Mouse (Mus musculus) liver, embryonic 12.5 days (tissue): ENCODE results near the gene Ddx18. TPM values are rescaled to one million over a fixed set of nuclear protein-coding genes. Genes with fewer than 3 reads are reported as not detected.

ENCODE experiments used
- ATAC-seq: fragments of 200-750 bp; cut with Nextera tagmentation; 2 replicates; pipeline ENCODE4 v1.8.0; 2017; ENCODE audit warnings: moderate number of reproducible peaks, mild to moderate bottlenecking, moderate library complexity
- H3K27ac ChIP-seq: fragments of 300-500 bp; sonication (generic); 2 replicates; pipeline ENCODE4 v1.5.1; 2016; ENCODE audit warnings: mild to moderate bottlenecking
- H3K27me3 ChIP-seq: fragments of 300-500 bp; sonication (generic); replicated peaks from 2 replicates; pipeline ENCODE4 v1.6.1; 2016; ENCODE audit warnings: mild to moderate bottlenecking, moderate library complexity
- H3K36me3 ChIP-seq: fragments of 300-500 bp; sonication (generic); 2 replicates; pipeline ENCODE4 v1.6.1; 2016; ENCODE audit warnings: mild to moderate bottlenecking, moderate library complexity
- H3K4me1 ChIP-seq: fragments of 300-500 bp; sonication (generic); 2 replicates; pipeline ENCODE4 v1.6.1; 2016
- H3K4me2 ChIP-seq: fragments of 300-500 bp; sonication (generic); 2 replicates; pipeline ENCODE4 v1.6.1; 2016; ENCODE audit warnings: mild to moderate bottlenecking, moderate library complexity
- H3K4me3 ChIP-seq: fragments of 300-500 bp; sonication (generic); 2 replicates; pipeline ENCODE4 v1.5.1; 2016; ENCODE audit warnings: mild to moderate bottlenecking, moderate library complexity
- H3K9ac ChIP-seq: fragments of 300-500 bp; sonication (generic); 2 replicates; pipeline ENCODE4 v1.6.1; 2016; ENCODE audit warnings: mild to moderate bottlenecking, moderate library complexity
- H3K9me3 ChIP-seq: fragments of 300-500 bp; sonication (generic); replicated peaks from 2 replicates; pipeline ENCODE4 v1.6.1; 2016; ENCODE audit warnings: mild to moderate bottlenecking, moderate library complexity
- WGBS: fragments of 180-500 bp; shearing (Covaris S2); methylation state at CpG from one replicate; pipeline ENCODE4 v1.1.7; 2016; ENCODE audit not compliant: insufficient replicate concordance; 5-methylcytosine and 5-hydroxymethylcytosine counted together
- polyA plus RNA-seq: library from polyadenylated mRNA; unstranded; fragments of >200 nt; fragmentation: Nextera tagmentation; extraction: Ambion mirVana; gene quantifications from 2 replicates; pipeline ENCODE4 v1.2.1, GENCODE M21; 2016

The Ddx18 gene
- polyA plus RNA-seq, 1 experiment from 2014 or later, result 62.0 TPM

DNA sequence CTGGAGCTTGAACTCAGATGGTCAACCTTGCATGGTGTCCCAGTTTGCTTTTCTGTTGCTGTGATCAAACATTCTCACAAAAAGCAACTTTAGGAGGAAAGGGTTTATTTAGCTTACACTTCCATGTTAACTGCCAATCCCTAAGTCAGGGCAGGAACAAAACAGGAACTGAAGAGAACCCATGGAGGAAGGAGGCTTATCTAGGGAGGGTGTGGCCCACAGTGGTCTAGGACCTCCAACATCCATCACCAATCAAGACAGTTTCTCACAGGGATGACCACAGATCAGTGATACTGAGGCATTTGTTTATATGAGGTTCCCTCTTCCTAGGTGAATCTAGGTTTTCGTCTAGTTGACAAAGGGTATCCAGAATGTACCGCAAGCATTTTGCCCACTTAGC is 55.8 kb downstream of the Ddx18 start:
- no peak overlapping the region for H3K4me3 ChIP-seq
- H3K9me3 ChIP-seq, result no peaks in the 10 kb centered on the region
- no peaks in the 10 kb centered on the region for H3K36me3 ChIP-seq
- no peak overlapping the region for H3K27ac ChIP-seq
- no peak overlapping the region for H3K4me2 ChIP-seq
- H3K27me3 ChIP-seq, result no peaks in the 10 kb centered on the region
- no peak overlapping the region for H3K9ac ChIP-seq
- no peak for ATAC-seq
- 63% methylated on average over 2 of the region's 2 CpGs for WGBS
- H3K4me1 ChIP-seq, result no peaks in the 10 kb centered on the region

DNA sequence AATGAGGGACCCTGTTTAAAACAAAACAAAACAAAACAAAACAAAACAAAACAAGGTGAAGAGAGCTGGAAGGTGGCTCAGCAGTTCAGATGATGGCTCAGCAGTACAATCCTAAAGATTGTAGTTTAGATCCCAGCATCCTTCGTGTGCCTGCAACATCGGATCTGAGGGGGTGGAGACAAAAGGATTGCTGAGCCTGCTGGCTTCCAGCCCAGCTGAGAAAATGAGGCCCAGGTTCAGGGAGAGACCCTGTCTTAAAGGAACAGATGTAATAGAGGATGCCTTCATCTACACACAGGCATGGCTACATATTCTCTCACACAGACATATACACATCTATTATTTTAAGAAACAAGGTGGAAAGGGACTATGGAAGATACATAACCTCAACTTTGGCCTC is 56.6 kb downstream of the Ddx18 start:
- H3K9me3 ChIP-seq, result no peaks in the 10 kb centered on the region
- no peaks in the 10 kb centered on the region for H3K27me3 ChIP-seq
- no peak for ATAC-seq
- no peak overlapping the region for H3K4me3 ChIP-seq
- no peak overlapping the region for H3K4me2 ChIP-seq
- no peak overlapping the region for H3K9ac ChIP-seq
- no peak overlapping the region for H3K27ac ChIP-seq
- no peaks in the 10 kb centered on the region for H3K4me1 ChIP-seq
- no peaks in the 10 kb centered on the region for H3K36me3 ChIP-seq
- 64% methylated on average over 2 of the region's 2 CpGs for WGBS

DNA sequence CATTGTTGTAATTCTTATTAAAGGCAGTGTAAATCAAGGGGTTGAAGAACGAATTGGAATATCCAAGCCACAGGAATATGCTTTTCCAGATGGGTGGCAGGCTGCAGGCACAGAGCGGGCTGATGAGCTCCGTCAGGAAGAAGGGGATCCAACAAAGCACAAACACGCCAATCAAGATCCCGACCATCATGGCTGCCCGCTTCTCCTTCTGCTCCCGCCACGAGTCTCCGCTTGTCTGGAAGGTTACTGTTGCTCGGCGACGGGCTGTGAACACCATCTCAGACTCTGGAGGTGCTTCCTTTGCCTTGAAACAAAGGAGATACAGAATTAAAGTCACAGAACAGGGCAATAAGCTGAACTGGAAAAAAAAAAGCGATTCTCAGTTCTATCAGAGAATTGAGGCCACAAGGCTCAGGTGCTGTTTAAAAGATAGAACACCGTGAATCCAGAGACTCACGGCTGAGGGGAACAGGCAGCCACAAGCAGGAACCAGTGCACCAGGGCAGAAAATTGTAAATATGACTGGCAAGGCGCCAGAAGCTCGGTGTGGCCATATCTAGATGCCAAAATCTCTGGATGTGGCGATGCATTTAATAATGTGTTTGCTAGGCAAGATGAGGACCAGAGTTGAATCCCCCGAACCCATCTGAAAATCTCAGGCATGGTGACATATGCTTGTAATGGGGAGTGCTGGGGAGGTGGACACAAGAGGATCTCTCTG is 57.2 kb downstream of the Ddx18 start:
- no peak overlapping the region for H3K4me2 ChIP-seq
- ATAC-seq, result no peak
- H3K27me3 ChIP-seq, result no peaks in the 10 kb centered on the region
- 74% methylated on average over 19 of the region's 19 CpGs for WGBS
- H3K36me3 ChIP-seq, result no peaks in the 10 kb centered on the region
- H3K9me3 ChIP-seq, result no peaks in the 10 kb centered on the region
- no peak overlapping the region for H3K9ac ChIP-seq
- H3K4me3 ChIP-seq, result no peak overlapping the region
- no peaks in the 10 kb centered on the region for H3K4me1 ChIP-seq
- H3K27ac ChIP-seq, result no peak overlapping the region

DNA sequence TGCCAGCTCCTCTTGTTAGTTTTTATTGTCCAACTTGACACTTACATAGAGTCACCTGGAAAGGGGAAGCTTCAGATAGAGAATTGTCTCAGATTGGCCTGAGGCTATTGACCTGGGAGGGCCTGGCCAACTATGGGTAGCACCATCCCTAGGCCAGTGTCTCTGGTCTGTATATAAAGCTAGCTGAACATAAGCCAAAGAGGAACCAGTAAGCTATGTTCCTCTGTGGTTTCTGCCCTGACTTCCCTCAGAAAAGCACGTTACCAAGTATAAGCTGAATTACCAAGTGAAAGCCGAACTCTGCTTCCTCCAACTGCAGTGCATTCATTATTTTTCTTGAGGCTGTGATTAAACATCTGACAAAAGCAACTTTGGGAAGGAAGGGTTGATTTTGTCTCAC is 59.1 kb downstream of the Ddx18 start:
- 38% methylated on average over 2 of the region's 2 CpGs for WGBS
- Histone ChIP-seq H3K27me3 (no peaks in the 10 kb centered on the region), H3K4me2 (no peak overlapping the region), H3K4me1 (no peaks in the 10 kb centered on the region), H3K4me3 (no peak overlapping the region), H3K27ac (no peak overlapping the region), H3K9ac (no peak overlapping the region), H3K36me3 (no peaks in the 10 kb centered on the region), H3K9me3 (no peaks in the 10 kb centered on the region)
- ATAC-seq, result no peak

Other genes with a start within 250 kb of the Ddx18 start
- 9.3 and 9.8 TPM in 2 replicates for gene Insig2, start 235.4 kb downstream of the Ddx18 start, polyA plus RNA-seq
- 5.7 and 6.1 TPM in 2 replicates for gene Ccdc93, start 136.9 kb downstream of the Ddx18 start, polyA plus RNA-seq
- gene Htr5b, start 39.5 kb downstream of the Ddx18 start, polyA plus RNA-seq, result 0.08 TPM in 1 of 2 replicates, not detected in the other